Mouse (Mus musculus): ENCODE results near the gene Lhx5.

GRCm38 (mm10) chr5:120468336-120468735, 36.8 kb downstream of the Lhx5 start:
- TF ChIP-seq CTCF (IDR thresholded peaks at IDR 0.05; ENCODE audit: low read depth) (no peak), EP300 (IDR thresholded peaks at IDR 0.05; ENCODE audit: low read depth) (no peak)

Measured in heart, postnatal 0 days (tissue).